In the genomic region with DNA sequence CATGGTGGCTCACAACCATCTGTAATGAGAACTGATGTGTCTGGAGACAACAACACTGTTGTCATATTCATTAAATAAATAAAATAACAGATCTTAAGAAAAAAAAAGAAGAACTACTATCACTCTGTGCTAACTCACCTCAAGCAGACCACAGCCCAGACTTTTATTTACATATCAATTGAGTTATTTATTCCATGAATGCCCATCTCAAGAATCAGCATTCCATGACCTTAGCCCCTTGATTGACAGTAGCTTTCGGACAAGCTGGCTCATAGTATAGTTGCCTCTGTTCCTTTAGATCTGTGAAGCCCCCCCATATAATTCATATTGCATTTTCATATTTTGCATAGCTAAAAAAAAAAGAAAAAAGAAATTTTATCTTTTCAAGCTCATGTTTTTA, we compare ENCODE assay signal across 18 mouse cellular contexts. TPM values are rescaled to one million over a fixed set of nuclear protein-coding genes. Genes with fewer than 3 reads are reported as not detected.
DNase-seq lines count a peak whose midpoint lies in the region; ATAC-seq lines count a peak whose summit lies in the region.
"Had no signal": no experiment of that assay in that cellular context is flagged by ENCODE, and none has a peak within 500 bp of the region (broad histone marks: within the 10 kb centered on the region; RNA-seq: fewer than 3 reads in every experiment).

No protein-coding gene starts in this region.

- 0 out of 2 replicates have a peak overlapping the region, but pooled peaks have one; percentile 20 for H3K27ac ChIP-seq in heart, embryonic 13.5 days (replicated peaks)
- H3K27ac ChIP-seq: embryonic facial prominence, embryonic 10.5 days; embryonic facial prominence, embryonic 12.5 days; forebrain, embryonic 13.5 days; forebrain, embryonic 15.5 days had no signal

- H3K36me3 ChIP-seq in heart, embryonic 13.5 days: no peaks in the 10 kb centered on the region
- H3K36me3 ChIP-seq: embryonic facial prominence, embryonic 10.5 days; embryonic facial prominence, embryonic 12.5 days; forebrain, embryonic 15.5 days had no signal

- DNase-seq in heart, postnatal 10 days: no peak
- DNase-seq in ES-CJ7 (ENCODE audit: low read depth, low spot score) (peak; percentile 51), R1 (ENCODE audit: low read depth, low spot score) (peak; percentile 62)
- DNase-seq in B cell, adult 2 months: no peak
- no peak for DNase-seq in yolk sac, embryonic 10.5 days (ENCODE audit: low spot score)
- DNase-seq: cerebellum, adult 11-12 months; cerebellum, adult 2 months; cerebellum, adult 9-10 months; cerebellum, postnatal 25 days; forebrain, postnatal 0 days had no signal

- H3K9me3 ChIP-seq in heart, embryonic 13.5 days: no peaks in the 10 kb centered on the region; the same call in 1 of the 2 replicates
- H3K9me3 ChIP-seq: embryonic facial prominence, embryonic 10.5 days; embryonic facial prominence, embryonic 12.5 days; forebrain, embryonic 13.5 days; forebrain, embryonic 15.5 days had no signal

- peaks cover 29% of the 10 kb centered on the region for H3K4me1 ChIP-seq in heart, embryonic 13.5 days
- H3K4me1 ChIP-seq: forebrain, embryonic 13.5 days; forebrain, embryonic 15.5 days had no signal

- H3K9ac ChIP-seq in heart, embryonic 13.5 days: no peak overlapping the region
- H3K9ac ChIP-seq: embryonic facial prominence, embryonic 12.5 days; forebrain, embryonic 13.5 days; forebrain, embryonic 15.5 days; forebrain, postnatal 0 days had no signal

- ATAC-seq in heart, embryonic 13.5 days (ENCODE audit: extremely low read depth, insufficient number of reproducible peaks, low FRiP score, low TSS enrichment): no peak
- ATAC-seq: activated CD4-positive, CD25-positive, alpha-beta regulatory T cell, adult 4 months; CD4-positive, CD25-positive, alpha-beta regulatory T cell, adult 4 months; forebrain, embryonic 13.5 days; forebrain, embryonic 15.5 days; forebrain, postnatal 0 days had no signal

- H3K4me2 ChIP-seq in heart, embryonic 13.5 days: no peak overlapping the region
- H3K4me2 ChIP-seq: embryonic facial prominence, embryonic 12.5 days; forebrain, embryonic 13.5 days; forebrain, embryonic 15.5 days had no signal

- 81% methylated on average over 1 of the region's 1 CpGs for WGBS in heart, embryonic 13.5 days

- no peaks in the 10 kb centered on the region for H3K27me3 ChIP-seq in heart, embryonic 13.5 days (replicated peaks)
- H3K27me3 ChIP-seq: CH12.LX; embryonic facial prominence, embryonic 12.5 days; forebrain, embryonic 13.5 days; forebrain, embryonic 15.5 days had no signal

- intact Hi-C loops in heart, postnatal 10 days (cut with DNase I): loop anchor here (5.0 kb wide), 1 partner anchor 46 kb away; a partner anchor contains a TSS

- H3K4me3 ChIP-seq in heart, embryonic 13.5 days: no peak overlapping the region
- H3K4me3 ChIP-seq: embryonic facial prominence, embryonic 10.5 days; embryonic facial prominence, embryonic 12.5 days; forebrain, embryonic 13.5 days; forebrain, embryonic 15.5 days had no signal

RNA-seq across cellular contexts. Expression of a gene that starts 24.9 kb away (rescaled TPM):
- polyA plus RNA-seq in heart, embryonic 13.5 days (2015; fragmentation: Nextera tagmentation; extraction: Ambion mirVana): 78.8 and 81.5 TPM in 2 replicates
- total RNA-seq in heart, postnatal 10 days (2021): 10 to 100 TPM; 52.7 to 54.2 TPM

RNA-seq across cellular contexts. Expression of a gene that starts 43.0 kb away (rescaled TPM):
- 19.7 and 20.5 TPM in 2 replicates for polyA plus RNA-seq in heart, embryonic 13.5 days (2015; fragmentation: Nextera tagmentation; extraction: Ambion mirVana)
- 10 to 100 TPM; 60.7 to 61.7 TPM for total RNA-seq in heart, postnatal 10 days (2021)

RNA-seq across cellular contexts. Expression of a gene that starts 47.6 kb away (rescaled TPM):
- polyA plus RNA-seq in heart, embryonic 13.5 days (2015; fragmentation: Nextera tagmentation; extraction: Ambion mirVana): 54.9 and 57.0 TPM in 2 replicates
- 10 to 100 TPM; 48.1 to 53.5 TPM for total RNA-seq in heart, postnatal 10 days (2021)

Comparison
In these comparisons a context has a peak if more than half of its experiments do, and no peak if none do; other contexts are left out.
1. DNase-seq: peak in ES-CJ7 (single experiment) and R1 (single experiment); none in heart, postnatal 10 days (0 of 2), B cell, adult 2 months (0 of 2) and yolk sac, embryonic 10.5 days (single experiment).